Mouse (Mus musculus): ENCODE data around the gene Trim30b. TPM values are rescaled to one million over a fixed set of nuclear protein-coding genes. Genes with fewer than 3 reads are reported as not detected.
A peak's percentile ranks its signal among the peaks of the same experiment; 100 is the strongest.
"Not testable (repeated sequence)": the region's sequence is repeated elsewhere in the genome, so short reads cannot be mapped to it uniquely, and the experiment has no call there.

Gene Trim30b
- polyA plus RNA-seq (2014; fragmentation: Nextera tagmentation; extraction: Ambion mirVana): not detected in 2 replicates

DNA sequence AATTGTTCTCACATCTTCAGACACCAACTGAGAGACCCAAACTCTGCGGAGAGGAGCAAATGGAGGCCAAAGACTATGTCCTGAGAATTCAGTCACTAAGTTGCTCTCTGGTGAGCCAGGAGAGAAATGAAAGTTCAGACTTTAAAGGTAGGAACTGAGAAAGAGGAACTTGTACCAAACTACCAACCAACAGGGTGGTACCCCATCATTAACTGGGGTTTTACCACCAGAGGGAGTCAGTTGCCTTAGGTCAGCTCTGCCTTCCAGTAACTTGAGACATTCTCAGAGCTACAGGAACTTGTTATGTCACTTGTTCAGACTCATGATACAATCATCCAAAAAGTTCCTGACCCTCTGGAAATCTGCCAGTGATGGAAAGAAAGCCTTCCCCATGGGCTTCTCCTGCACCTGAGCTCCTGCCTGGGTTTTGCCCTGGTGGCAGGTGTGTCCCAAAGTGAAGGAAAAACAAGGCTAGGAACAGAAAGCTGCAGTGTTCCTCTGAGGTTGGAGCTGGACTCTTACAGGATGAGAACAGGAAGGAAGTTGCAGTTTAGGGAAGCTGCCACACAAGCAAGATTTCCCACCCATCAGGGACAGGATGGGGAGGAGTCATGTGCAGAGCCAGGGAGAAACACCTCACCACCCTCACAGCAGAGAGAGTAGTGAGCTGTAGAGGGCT lies at the start of gene Trim30b:
Gene Trim30b (minus strand): TSS at position 149 of the 679 bp plus-strand sequence.
- H3K4me1 ChIP-seq (ENCODE audit: control insufficient read depth, insufficient read depth, low read length): no peaks in the 10 kb centered on the region
- H3K4me2 ChIP-seq (replicated peaks; ENCODE audit: low read depth, low read length): no peak within 1 kb of the TSS
- no peaks in the 10 kb centered on the region for H3K27me3 ChIP-seq (ENCODE audit: control insufficient read depth, insufficient read depth, low read length)
- no peak for ATAC-seq (ENCODE audit: low FRiP score, low TSS enrichment)
- no peak within 1 kb of the TSS for H3K4me3 ChIP-seq (ENCODE audit: low read length)
- no peak within 1 kb of the TSS for H3K9ac ChIP-seq (ENCODE audit: low read depth, low read length)
- no peaks in the 10 kb centered on the region for H3K9me3 ChIP-seq (ENCODE audit: control insufficient read depth, low read length)
- H3K27ac ChIP-seq (ENCODE audit: low read depth, low read length): no peak within 1 kb of the TSS
- 77% methylated on average over 1 of the region's 1 CpGs for WGBS
- H3K36me3 ChIP-seq (ENCODE audit: control insufficient read depth, insufficient read depth, low read length): no peaks in the 10 kb centered on the region

DNA sequence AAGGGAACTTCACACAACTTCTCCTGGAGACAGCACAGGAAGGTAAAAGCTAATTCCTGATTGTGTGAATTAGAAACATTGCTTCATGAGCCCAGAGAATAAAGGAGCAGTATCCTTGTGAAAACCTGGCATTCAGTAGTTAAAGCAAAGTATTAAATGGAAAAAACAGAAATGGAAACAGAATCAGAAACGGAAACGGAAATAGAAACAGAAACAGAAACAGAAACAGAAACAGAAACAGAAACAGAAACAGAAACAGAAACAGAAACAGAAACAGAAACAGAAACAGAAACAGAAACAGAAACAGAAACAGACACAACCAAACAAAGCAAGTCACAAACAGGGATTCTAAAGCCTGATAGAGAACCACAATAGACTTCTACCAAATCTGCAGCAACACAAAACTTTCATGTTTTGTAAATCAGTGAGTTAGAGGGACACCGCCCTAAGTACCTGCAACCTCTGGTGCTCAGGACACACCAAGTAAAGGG lies 34.8 kb upstream of the Trim30b start:
- no peak overlapping the region for H3K4me2 ChIP-seq (replicated peaks; ENCODE audit: low read depth, low read length)
- no peaks in the 10 kb centered on the region for H3K4me1 ChIP-seq (ENCODE audit: control insufficient read depth, insufficient read depth, low read length)
- H3K4me3 ChIP-seq (ENCODE audit: low read length): no peak overlapping the region
- H3K9me3 ChIP-seq (ENCODE audit: control insufficient read depth, low read length): no peaks in the 10 kb centered on the region
- no peaks in the 10 kb centered on the region for H3K36me3 ChIP-seq (ENCODE audit: control insufficient read depth, insufficient read depth, low read length)
- no peak overlapping the region for H3K27ac ChIP-seq (ENCODE audit: low read depth, low read length)
- H3K9ac ChIP-seq (ENCODE audit: low read depth, low read length): no peak overlapping the region
- 98% methylated on average over 3 of the region's 3 CpGs for WGBS
- no peak for ATAC-seq (ENCODE audit: low FRiP score, low TSS enrichment)
- H3K27me3 ChIP-seq (ENCODE audit: control insufficient read depth, insufficient read depth, low read length): no peaks in the 10 kb centered on the region

DNA sequence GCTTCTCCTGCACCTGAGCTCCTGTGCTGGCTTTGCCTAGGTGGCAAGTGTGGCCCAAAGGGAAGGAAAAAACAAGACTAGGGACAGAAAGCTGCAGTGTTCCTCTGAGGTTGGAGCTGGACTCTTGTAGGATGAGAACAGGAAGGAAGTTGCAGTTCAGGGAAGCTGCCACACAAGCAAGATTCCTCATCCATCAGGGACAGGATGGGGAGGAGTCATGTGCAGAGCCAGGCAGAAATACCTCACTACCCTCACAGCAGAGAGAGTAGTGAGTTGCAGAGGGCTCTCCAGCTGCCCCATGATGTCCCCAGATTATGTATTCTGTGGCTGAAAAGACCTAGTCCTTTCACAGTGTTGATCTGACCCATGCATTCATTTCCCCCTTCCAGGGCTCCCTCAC lies 31.5 kb upstream of the Trim30b start:
- Histone ChIP-seq H3K4me1 (ENCODE audit: control insufficient read depth, insufficient read depth, low read length) (no peaks in the 10 kb centered on the region), H3K4me2 (replicated peaks; ENCODE audit: low read depth, low read length) (no peak overlapping the region), H3K9ac (ENCODE audit: low read depth, low read length) (no peak overlapping the region), H3K27ac (ENCODE audit: low read depth, low read length) (no peak overlapping the region), H3K4me3 (ENCODE audit: low read length) (no peak overlapping the region), H3K36me3 (ENCODE audit: control insufficient read depth, insufficient read depth, low read length) (no peaks in the 10 kb centered on the region), H3K27me3 (ENCODE audit: control insufficient read depth, insufficient read depth, low read length) (no peaks in the 10 kb centered on the region), H3K9me3 (ENCODE audit: control insufficient read depth, low read length) (no peaks in the 10 kb centered on the region)
- ATAC-seq (ENCODE audit: low FRiP score, low TSS enrichment): no peak

DNA sequence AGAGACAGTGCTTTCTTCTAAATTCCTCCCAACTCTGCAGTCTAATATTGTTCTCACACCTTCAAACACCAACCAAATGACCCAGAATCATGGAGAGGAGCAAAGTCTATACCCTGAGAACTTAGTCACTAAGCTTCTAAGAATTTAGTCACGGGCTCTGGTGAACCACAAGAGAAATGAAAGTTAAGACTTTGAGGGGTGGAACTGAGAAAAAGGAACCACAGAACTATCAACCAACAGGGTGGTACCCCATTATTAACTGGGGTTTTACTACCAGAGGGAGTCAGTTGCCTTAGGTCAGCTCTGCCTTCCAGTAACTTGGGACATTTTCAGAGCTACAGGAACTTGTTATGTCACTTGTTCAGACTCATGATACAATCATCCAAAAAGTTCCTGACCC lies 31.0 kb upstream of the Trim30b start, which contains the start of gene Trim30c:
Gene Trim30c (minus strand): TSS at position 140 of the 400 bp plus-strand sequence.
- ATAC-seq (ENCODE audit: low FRiP score, low TSS enrichment): no peak
- H3K9ac ChIP-seq (ENCODE audit: low read depth, low read length): no peak within 1 kb of the TSS
- H3K4me1 ChIP-seq (ENCODE audit: control insufficient read depth, insufficient read depth, low read length): no peaks in the 10 kb centered on the region
- WGBS: 91% methylated on average over 1 of the region's 1 CpGs
- no peak within 1 kb of the TSS for H3K4me2 ChIP-seq (replicated peaks; ENCODE audit: low read depth, low read length)
- H3K9me3 ChIP-seq (ENCODE audit: control insufficient read depth, low read length): no peaks in the 10 kb centered on the region
- no peak within 1 kb of the TSS for H3K4me3 ChIP-seq (ENCODE audit: low read length)
- no peaks in the 10 kb centered on the region for H3K27me3 ChIP-seq (ENCODE audit: control insufficient read depth, insufficient read depth, low read length)
- no peaks in the 10 kb centered on the region for H3K36me3 ChIP-seq (ENCODE audit: control insufficient read depth, insufficient read depth, low read length)
- no peak within 1 kb of the TSS for H3K27ac ChIP-seq (ENCODE audit: low read depth, low read length)

DNA sequence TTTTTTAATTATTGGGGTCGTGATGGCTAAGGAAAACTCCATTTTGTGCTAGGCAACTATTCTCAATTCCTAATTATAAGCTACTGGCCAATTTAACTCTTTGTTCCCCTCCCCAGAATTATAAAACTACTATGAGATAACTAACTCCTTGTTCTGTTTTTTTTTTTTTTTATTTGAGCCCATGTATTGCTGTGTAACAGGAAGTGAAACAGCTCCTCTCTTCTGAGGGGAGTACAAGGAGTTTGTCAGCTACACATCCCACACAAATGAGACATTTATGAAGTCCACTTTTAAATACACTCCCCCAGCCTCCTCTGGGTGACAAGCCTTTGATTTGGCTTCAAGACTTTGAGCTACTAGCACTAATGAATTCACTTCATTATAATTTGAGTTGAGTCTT lies 28.8 kb upstream of the Trim30b start:
- ATAC-seq (ENCODE audit: low FRiP score, low TSS enrichment): no peak
- H3K4me1 ChIP-seq (ENCODE audit: control insufficient read depth, insufficient read depth, low read length): no peaks in the 10 kb centered on the region
- 79% methylated on average over 1 of the region's 1 CpGs for WGBS

DNA sequence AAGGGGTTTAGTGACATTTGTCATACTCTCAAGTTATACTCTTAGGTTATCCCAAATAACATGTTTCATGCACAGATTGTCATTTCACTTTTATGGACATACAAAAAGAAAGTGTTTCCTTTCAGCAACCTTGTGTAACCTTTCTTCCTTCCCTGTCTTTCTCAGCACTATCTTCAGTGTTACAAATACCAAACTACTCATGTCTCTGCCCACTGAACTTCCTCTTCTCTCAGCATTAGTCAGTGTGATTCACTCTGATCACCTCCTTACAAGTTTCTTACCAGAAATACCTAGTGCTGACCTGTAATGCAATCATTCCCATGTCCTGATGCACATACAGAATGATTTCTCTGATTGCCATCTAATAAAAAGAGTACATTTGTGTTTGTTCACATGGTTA lies 3.3 kb downstream of the Trim30b start:
- Histone ChIP-seq H3K4me2 (replicated peaks; ENCODE audit: low read depth, low read length) (no peak overlapping the region), H3K9me3 (ENCODE audit: control insufficient read depth, low read length) (no peaks in the 10 kb centered on the region), H3K4me3 (ENCODE audit: low read length) (no peak overlapping the region), H3K27ac (ENCODE audit: low read depth, low read length) (no peak overlapping the region), H3K27me3 (ENCODE audit: control insufficient read depth, insufficient read depth, low read length) (no peaks in the 10 kb centered on the region), H3K4me1 (ENCODE audit: control insufficient read depth, insufficient read depth, low read length) (no peaks in the 10 kb centered on the region), H3K9ac (ENCODE audit: low read depth, low read length) (no peak overlapping the region), H3K36me3 (ENCODE audit: control insufficient read depth, insufficient read depth, low read length) (no peaks in the 10 kb centered on the region)
- no peak for ATAC-seq (ENCODE audit: low FRiP score, low TSS enrichment)

More for the DNA sequence above, 28.8 kb upstream of the Trim30b start:
- Histone ChIP-seq H3K4me2 (replicated peaks; ENCODE audit: low read depth, low read length) (no peak overlapping the region), H3K9me3 (ENCODE audit: control insufficient read depth, low read length) (no peaks in the 10 kb centered on the region), H3K36me3 (ENCODE audit: control insufficient read depth, insufficient read depth, low read length) (no peaks in the 10 kb centered on the region), H3K27ac (ENCODE audit: low read depth, low read length) (no peak overlapping the region), H3K4me3 (ENCODE audit: low read length) (no peak overlapping the region), H3K27me3 (ENCODE audit: control insufficient read depth, insufficient read depth, low read length) (no peaks in the 10 kb centered on the region), H3K9ac (ENCODE audit: low read depth, low read length) (no peak overlapping the region)

DNA sequence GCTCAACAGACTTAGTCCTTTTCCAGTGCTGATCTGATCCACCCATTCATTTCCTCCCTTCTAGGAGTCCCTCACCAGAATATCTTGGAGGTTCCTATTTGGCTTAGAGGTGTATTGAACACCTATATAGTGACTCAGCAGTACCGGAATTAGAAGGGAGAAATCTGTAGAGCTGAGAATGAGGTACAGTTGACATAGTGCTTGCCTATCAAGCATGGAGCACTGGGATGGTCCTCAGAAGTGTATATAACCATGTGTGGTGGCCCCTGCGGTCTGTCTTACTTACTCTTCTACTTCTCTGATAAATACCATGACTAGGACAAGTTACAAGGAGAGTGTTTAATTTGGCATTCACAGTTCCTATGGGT lies 16.1 kb downstream of the Trim30b start:
- H3K4me3 ChIP-seq (ENCODE audit: low read length): 0 out of 2 replicates have a peak overlapping the region, but pooled peaks have one; percentile 43
- 71% methylated on average over 2 of the region's 2 CpGs for WGBS
- no peaks in the 10 kb centered on the region for H3K36me3 ChIP-seq (ENCODE audit: control insufficient read depth, insufficient read depth, low read length)
- no peak overlapping the region for H3K4me2 ChIP-seq (replicated peaks; ENCODE audit: low read depth, low read length)
- no peaks in the 10 kb centered on the region for H3K9me3 ChIP-seq (ENCODE audit: control insufficient read depth, low read length)
- no peak overlapping the region for H3K27ac ChIP-seq (ENCODE audit: low read depth, low read length)
- no peak for ATAC-seq (ENCODE audit: low FRiP score, low TSS enrichment)
- H3K9ac ChIP-seq (ENCODE audit: low read depth, low read length): no peak overlapping the region
- no peaks in the 10 kb centered on the region for H3K27me3 ChIP-seq (ENCODE audit: control insufficient read depth, insufficient read depth, low read length)
- H3K4me1 ChIP-seq (ENCODE audit: control insufficient read depth, insufficient read depth, low read length): no peaks in the 10 kb centered on the region

DNA sequence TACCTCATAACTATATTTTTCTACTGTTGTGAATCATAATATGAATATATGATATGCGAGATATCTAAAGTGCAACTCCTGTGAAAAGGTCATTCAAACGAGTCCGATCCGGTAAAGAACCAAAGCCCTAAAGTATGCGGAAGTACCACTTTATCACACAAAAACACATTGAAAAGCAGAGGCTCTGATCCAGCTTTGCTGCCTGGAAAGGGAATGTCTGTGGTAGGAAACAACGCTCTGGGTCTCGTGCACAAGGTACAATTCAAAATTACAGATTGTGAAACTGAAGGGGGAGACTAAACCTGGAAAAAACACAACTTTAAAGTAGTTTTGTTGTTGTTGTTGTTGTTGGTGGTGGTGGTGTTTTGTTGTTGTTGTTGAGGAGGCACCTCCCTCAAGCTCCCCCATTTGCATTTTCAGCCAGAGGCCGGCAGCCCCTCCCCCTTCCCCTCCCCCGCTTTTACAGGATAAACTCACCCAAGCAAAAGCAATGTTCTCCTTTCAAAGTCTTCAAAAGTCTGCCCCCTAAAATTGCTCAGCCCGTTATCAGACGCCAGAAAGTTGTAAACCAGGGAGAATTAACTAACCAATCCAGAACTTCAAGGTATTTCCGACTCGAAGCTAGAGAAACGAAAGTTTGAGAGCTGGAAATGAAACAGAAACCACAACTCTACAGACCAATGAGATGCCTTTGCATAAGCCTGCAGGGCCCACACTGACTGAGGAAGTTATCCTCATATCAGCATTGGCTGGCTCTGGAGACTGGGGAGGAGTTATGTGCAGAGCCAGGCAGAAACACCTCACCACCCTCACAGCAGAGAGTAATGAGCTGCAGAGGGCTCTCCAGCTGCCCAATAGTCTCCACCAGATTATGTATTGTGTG lies 16.7 kb downstream of the Trim30b start, which contains the start of gene Trim12c:
Gene Trim12c (minus strand): TSS at position 646 of the 883 bp plus-strand sequence.
- peak; percentile 100 for ATAC-seq (ENCODE audit: low FRiP score, low TSS enrichment)
- Histone ChIP-seq H3K4me3 (ENCODE audit: low read length) (peak within 1 kb of the TSS; percentile 43), H3K27me3 (ENCODE audit: control insufficient read depth, insufficient read depth, low read length) (no peaks in the 10 kb centered on the region), H3K4me1 (ENCODE audit: control insufficient read depth, insufficient read depth, low read length) (no peaks in the 10 kb centered on the region), H3K9ac (ENCODE audit: low read depth, low read length) (peak within 1 kb of the TSS; percentile 34; the same call in 1 of the 2 replicates), H3K4me2 (replicated peaks; ENCODE audit: low read depth, low read length) (peak within 1 kb of the TSS; percentile 50), H3K36me3 (ENCODE audit: control insufficient read depth, insufficient read depth, low read length) (no peaks in the 10 kb centered on the region), H3K9me3 (ENCODE audit: control insufficient read depth, low read length) (no peaks in the 10 kb centered on the region), H3K27ac (ENCODE audit: low read depth, low read length) (peak within 1 kb of the TSS; percentile 37; the same call in 1 of the 2 replicates)
- WGBS: 5% methylated on average over 14 of the region's 14 CpGs

DNA sequence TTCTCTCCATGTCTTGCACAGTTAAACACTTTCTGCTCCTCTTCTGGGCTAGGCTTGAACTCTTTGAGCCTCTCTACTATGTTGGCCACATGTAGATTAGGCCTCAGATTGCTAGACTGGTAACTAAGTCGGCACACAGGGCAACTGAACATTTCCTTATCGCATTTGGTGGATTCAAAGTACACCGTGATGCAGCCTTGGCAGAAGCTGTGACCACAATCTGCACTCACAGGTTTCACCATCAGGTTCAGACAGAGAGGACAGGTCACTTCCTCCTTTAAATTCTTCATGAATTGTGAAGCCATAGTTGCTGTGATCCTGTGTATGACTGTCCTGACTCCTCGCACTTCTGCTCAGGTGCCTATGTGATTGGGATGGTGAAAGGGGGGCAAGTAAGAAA lies 21.6 kb downstream of the Trim30b start:
- H3K4me2 ChIP-seq (replicated peaks; ENCODE audit: low read depth, low read length); H3K9ac ChIP-seq (ENCODE audit: low read depth, low read length); H3K27ac ChIP-seq (ENCODE audit: low read depth, low read length); ATAC-seq (ENCODE audit: low FRiP score, low TSS enrichment); H3K27me3 ChIP-seq (ENCODE audit: control insufficient read depth, insufficient read depth, low read length); H3K4me1 ChIP-seq (ENCODE audit: control insufficient read depth, insufficient read depth, low read length); H3K36me3 ChIP-seq (ENCODE audit: control insufficient read depth, insufficient read depth, low read length); H3K9me3 ChIP-seq (ENCODE audit: control insufficient read depth, low read length); H3K4me3 ChIP-seq (ENCODE audit: low read length): not testable (repeated sequence)
- WGBS: 91% methylated on average over 4 of the region's 4 CpGs

All from kidney, embryonic 14.5 days (tissue).